Mouse (Mus musculus) forebrain, postnatal 0 days (tissue): ENCODE measurements around the gene Mxra7. TPM values are rescaled to one million over a fixed set of nuclear protein-coding genes. Genes with fewer than 3 reads are reported as not detected.
"Not testable (repeated sequence)": the region's sequence is repeated elsewhere in the genome, so short reads cannot be mapped to it uniquely, and the experiment has no call there.

Source experiments
- ATAC-seq: fragments of 200-750 bp; cut with Nextera tagmentation; 2 replicates; pipeline ENCODE4 v1.8.0; 2017; ENCODE audit warnings: mild to moderate bottlenecking, moderate library complexity
- DNase-seq: peaks from one replicate; pipeline ENCODE4 v3.0.0-alpha.2; 2015
- H3K27ac ChIP-seq: fragments of 300-500 bp; sonication (generic); 2 replicates; pipeline ENCODE4 v1.5.1; 2014; ENCODE audit warnings: low read depth, mild to moderate bottlenecking, antibody characterized with exemption, low read length, moderate library complexity, mixed read lengths
- H3K27me3 ChIP-seq: fragments of 300-500 bp; sonication (generic); 2 replicates; pipeline ENCODE4 v1.6.1; 2014; ENCODE audit warnings: mild to moderate bottlenecking, low read length, mixed read lengths; ENCODE audit not compliant: insufficient read depth
- H3K36me3 ChIP-seq: fragments of 300-500 bp; sonication (generic); 2 replicates; pipeline ENCODE4 v1.6.1; 2014; ENCODE audit warnings: mild to moderate bottlenecking, moderate library complexity; ENCODE audit not compliant: insufficient read depth
- H3K4me1 ChIP-seq: fragments of 300-500 bp; sonication (generic); 2 replicates; pipeline ENCODE4 v1.6.1; 2014; ENCODE audit warnings: antibody characterized with exemption; ENCODE audit not compliant: insufficient read depth
- H3K4me2 ChIP-seq: fragments of 300-500 bp; sonication (generic); 2 replicates; pipeline ENCODE4 v1.6.1; 2014; ENCODE audit warnings: low read depth, mild to moderate bottlenecking, moderate library complexity
- H3K4me3 ChIP-seq: fragments of 300-500 bp; sonication (generic); 2 replicates; pipeline ENCODE4 v1.5.1; 2014; ENCODE audit warnings: low read depth, low read length, mixed read lengths
- H3K9ac ChIP-seq: fragments of 300-500 bp; sonication (generic); 2 replicates; pipeline ENCODE4 v1.6.1; 2014; ENCODE audit warnings: mild to moderate bottlenecking
- H3K9me3 ChIP-seq: fragments of 300-500 bp; sonication (generic); 2 replicates; pipeline ENCODE4 v1.6.1; 2016; ENCODE audit warnings: low read length
- CTCF ChIP-seq: sonication (generic); IDR thresholded peaks from 2 replicates; pipeline ENCODE4 v1.5.1; 2016; ENCODE audit warnings: antibody characterized with exemption, control low read depth, low read depth
- WGBS: fragments of 180-500 bp; shearing (Covaris S2); extraction: QIAGEN DNeasy Blood & Tissue Kit; methylation state at CpG from one replicate; pipeline ENCODE4 v1.1.7; 2014; 5-methylcytosine and 5-hydroxymethylcytosine counted together
- polyA plus RNA-seq: library from polyadenylated mRNA; unstranded; fragments of >200 nt; fragmentation: Nextera tagmentation; extraction: Ambion mirVana; gene quantifications from 2 replicates; pipeline ENCODE4 v1.2.1, GENCODE M21; 2015
- total RNA-seq: library from RNA; depleted of rRNA; stranded (reverse); fragments of >200 nt; gene quantifications from 2 replicates; pipeline ENCODE4 v1.2.3, GENCODE M21; 2014

Mxra7 gene
- total and polyA plus RNA-seq, 2 experiments from 2014 or later = 9.8 to 16.0 TPM

GRCm38 (mm10) chr11:116851576-116852290 is 23.9 kb upstream of the Mxra7 start:
- no peaks in the 10 kb centered on the region for H3K27me3 ChIP-seq
- ATAC-seq (no peak), DNase-seq (no peak)
- H3K4me1 ChIP-seq = peaks cover 20% of the 10 kb centered on the region
- peaks cover 9% of the 10 kb centered on the region for H3K36me3 ChIP-seq
- TF ChIP-seq CTCF = no peak
- H3K9ac ChIP-seq = peak overlapping the region; percentile 95
- peak overlapping the region; percentile 99 for H3K4me3 ChIP-seq
- WGBS = 1% methylated on average over 29 of the region's 29 CpGs
- H3K27ac ChIP-seq = peak overlapping the region; percentile 99
- peak overlapping the region; percentile 76 for H3K4me2 ChIP-seq
- H3K9me3 ChIP-seq = no peaks in the 10 kb centered on the region

- H3K27ac ChIP-seq = no peak overlapping the region
- TF ChIP-seq CTCF = no peak
- no peaks in the 10 kb centered on the region for H3K27me3 ChIP-seq
- H3K4me1 ChIP-seq = peaks cover 20% of the 10 kb centered on the region
- H3K4me3 ChIP-seq = peak overlapping the region; percentile 99
- peaks cover 9% of the 10 kb centered on the region for H3K36me3 ChIP-seq
- H3K4me2 ChIP-seq = peak overlapping the region; percentile 76
- H3K9ac ChIP-seq = peak overlapping the region; percentile 95
- ATAC-seq = no peak
- WGBS = 20% methylated on average over 6 of the region's 6 CpGs
- no peak for DNase-seq
- no peaks in the 10 kb centered on the region for H3K9me3 ChIP-seq
Observed at GRCm38 (mm10) chr11:116850833-116851477, 23.1 kb upstream of the Mxra7 start.

GRCm38 (mm10) chr11:116850085-116850484 is 22.2 kb upstream of the Mxra7 start:
- Histone ChIP-seq H3K27ac (no peak overlapping the region), H3K4me2 (peak overlapping the region; percentile 76; the same call in 1 of the 2 replicates), H3K4me1 (peaks cover 18% of the 10 kb centered on the region), H3K27me3 (no peaks in the 10 kb centered on the region), H3K36me3 (peaks cover 9% of the 10 kb centered on the region), H3K9me3 (no peaks in the 10 kb centered on the region), H3K4me3 (no peak overlapping the region), H3K9ac (no peak overlapping the region)
- TF ChIP-seq CTCF = no peak
- DNase-seq = no peak
- WGBS = 45% methylated on average over 4 of the region's 4 CpGs
- no peak for ATAC-seq

GRCm38 (mm10) chr11:116849587-116849986 is 21.7 kb upstream of the Mxra7 start:
- H3K4me2 ChIP-seq = no peak overlapping the region
- no peak overlapping the region for H3K4me3 ChIP-seq
- no peak for TF ChIP-seq CTCF
- no peak overlapping the region for H3K27ac ChIP-seq
- no peaks in the 10 kb centered on the region for H3K27me3 ChIP-seq
- H3K4me1 ChIP-seq = peaks cover 13% of the 10 kb centered on the region; the same call in 1 of the 2 replicates
- no peak overlapping the region for H3K9ac ChIP-seq
- ATAC-seq (no peak), DNase-seq (no peak)
- no peaks in the 10 kb centered on the region for H3K9me3 ChIP-seq
- H3K36me3 ChIP-seq = peaks cover 9% of the 10 kb centered on the region

GRCm38 (mm10) chr11:116848877-116849178 is 21.0 kb upstream of the Mxra7 start:
- H3K27ac ChIP-seq, H3K4me2 ChIP-seq, DNase-seq, ATAC-seq, H3K9me3 ChIP-seq, H3K9ac ChIP-seq, H3K27me3 ChIP-seq, H3K36me3 ChIP-seq, H3K4me3 ChIP-seq: not testable (repeated sequence)
- WGBS = 62% methylated on average over 2 of the region's 2 CpGs
- H3K4me1 ChIP-seq = peaks cover 13% of the 10 kb centered on the region; the same call in 1 of the 2 replicates

- H3K27ac ChIP-seq = no peak overlapping the region
- TF ChIP-seq CTCF = no peak
- WGBS = 81% methylated on average over 5 of the region's 5 CpGs
Observed at GRCm38 (mm10) chr11:116848086-116848876, 20.4 kb upstream of the Mxra7 start.

More at GRCm38 (mm10) chr11:116848086-116848876, 20.4 kb upstream of the Mxra7 start:
- ATAC-seq (no peak), DNase-seq (no peak)
- H3K4me3 ChIP-seq = no peak overlapping the region
- H3K36me3 ChIP-seq = peaks cover 9% of the 10 kb centered on the region
- no peaks in the 10 kb centered on the region for H3K27me3 ChIP-seq
- H3K4me1 ChIP-seq = peaks cover 13% of the 10 kb centered on the region; the same call in 1 of the 2 replicates
- no peaks in the 10 kb centered on the region for H3K9me3 ChIP-seq
- no peak overlapping the region for H3K4me2 ChIP-seq
- H3K9ac ChIP-seq = no peak overlapping the region
